Mouse (Mus musculus): ENCODE measurements around the gene Clock. TPM values are rescaled to one million over a fixed set of nuclear protein-coding genes. Genes with fewer than 3 reads are reported as not detected.

The Clock gene
- 23.3 and 24.2 TPM in 2 replicates for polyA plus RNA-seq (2014; fragmentation: Nextera tagmentation; extraction: Ambion mirVana)

DNA sequence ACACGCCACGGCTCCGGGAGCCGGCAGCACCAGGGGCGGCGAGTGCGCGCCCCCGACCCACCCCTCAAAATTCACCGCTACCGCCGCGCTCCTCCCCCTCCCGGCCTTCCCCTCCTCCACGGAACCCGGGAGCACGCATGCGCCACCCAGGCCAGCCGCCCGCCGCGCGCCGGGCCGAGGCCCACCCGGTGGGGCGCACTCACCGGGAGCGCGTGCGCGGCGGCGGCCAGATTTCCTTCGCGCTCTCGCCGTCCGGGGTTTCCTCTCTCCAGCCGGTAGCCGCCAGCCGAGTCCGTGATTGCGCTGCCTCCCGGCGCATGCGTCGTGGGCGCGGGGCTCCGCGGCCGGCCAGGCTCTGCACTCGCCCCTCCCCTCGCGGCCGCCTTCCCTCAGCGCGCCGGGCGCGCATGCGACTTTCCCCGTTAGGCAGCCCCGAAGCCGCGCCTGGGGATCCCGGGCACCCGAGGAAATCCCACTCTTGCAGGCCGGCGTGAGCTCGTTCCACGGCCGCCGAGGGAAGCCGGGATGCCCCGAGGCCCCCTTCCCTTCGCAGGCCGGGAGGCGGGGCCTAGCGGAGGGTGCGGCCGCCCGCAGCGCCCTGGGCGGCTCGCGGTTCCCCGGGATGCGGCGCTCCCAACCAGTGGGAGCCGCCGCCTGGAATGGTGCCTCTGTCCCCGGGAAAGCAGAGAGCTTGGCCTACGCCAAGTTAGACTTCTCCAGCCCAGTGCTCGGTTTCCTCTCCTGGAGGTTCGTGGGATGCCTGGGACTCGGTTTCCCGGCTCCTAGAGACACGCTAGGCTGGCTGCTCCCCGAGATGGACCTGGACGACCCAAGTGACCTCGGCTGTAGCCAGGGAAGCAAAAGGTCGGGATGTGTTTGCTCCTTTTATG, at the start of gene Clock:
TSS of gene Clock (minus strand) at position 341 of the 890 bp plus-strand sequence.
- Histone ChIP-seq H3K27me3 (ENCODE audit: control insufficient read depth, insufficient read depth, low read length) (no peaks in the 10 kb centered on the region), H3K4me1 (ENCODE audit: control insufficient read depth, insufficient read depth, low read length) (peaks cover 10% of the 10 kb centered on the region), H3K4me2 (ENCODE audit: low read depth, low read length) (peak within 1 kb of the TSS; percentile 94), H3K9ac (replicated peaks; ENCODE audit: low read depth, low read length) (peak within 1 kb of the TSS; percentile 91), H3K36me3 (ENCODE audit: control insufficient read depth, insufficient read depth, low read length) (no peaks in the 10 kb centered on the region), H3K27ac (ENCODE audit: low read depth, low read length) (peak within 1 kb of the TSS; percentile 98), H3K9me3 (ENCODE audit: control insufficient read depth, low read length) (no peaks in the 10 kb centered on the region), H3K4me3 (ENCODE audit: low read depth, low read length) (peak within 1 kb of the TSS; percentile 94)
- WGBS: under 1% methylated on average over 93 of the region's 104 CpGs
- ATAC-seq (ENCODE audit: low read depth): peak; percentile 92

DNA sequence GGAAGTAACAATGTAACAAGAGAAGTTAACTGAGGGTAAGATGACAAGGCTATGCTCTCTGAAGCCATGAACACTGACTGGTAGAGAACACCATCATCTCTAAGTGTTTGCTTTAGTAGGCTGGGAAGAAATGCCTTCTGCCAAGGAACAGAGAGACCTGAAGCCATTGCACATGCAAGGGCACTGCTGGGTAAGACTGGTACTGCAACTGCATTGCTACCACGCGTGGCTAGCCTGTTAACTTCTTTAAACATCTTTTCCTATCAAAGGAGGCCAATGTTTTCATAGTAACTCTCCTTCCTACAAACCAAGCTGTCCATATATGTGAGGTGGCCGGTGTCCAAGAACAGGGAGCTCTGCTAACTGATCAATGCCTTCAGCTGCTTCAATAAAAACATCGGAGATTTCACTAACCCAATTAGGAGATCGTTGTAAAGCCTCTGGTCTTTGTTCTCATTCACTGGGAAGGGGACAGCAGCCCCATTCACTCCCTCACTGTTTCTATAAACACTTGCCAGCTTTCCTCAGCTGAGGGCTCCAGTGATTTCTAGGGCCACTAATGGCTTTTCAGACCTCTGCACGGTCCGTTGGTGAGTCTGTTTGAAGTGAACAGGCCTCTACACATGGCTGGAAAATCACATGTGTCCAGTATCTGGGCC, 47.5 kb upstream of the Clock start:
- H3K9me3 ChIP-seq (ENCODE audit: control insufficient read depth, low read length): no peaks in the 10 kb centered on the region
- no peak overlapping the region for H3K27ac ChIP-seq (ENCODE audit: low read depth, low read length)
- H3K9ac ChIP-seq (replicated peaks; ENCODE audit: low read depth, low read length): no peak overlapping the region
- H3K4me1 ChIP-seq (ENCODE audit: control insufficient read depth, insufficient read depth, low read length): no peaks in the 10 kb centered on the region
- H3K36me3 ChIP-seq (ENCODE audit: control insufficient read depth, insufficient read depth, low read length): no peaks in the 10 kb centered on the region
- ATAC-seq (ENCODE audit: low read depth): no peak
- WGBS: 23% methylated on average over 7 of the region's 7 CpGs
- H3K4me3 ChIP-seq (ENCODE audit: low read depth, low read length): no peak overlapping the region
- H3K4me2 ChIP-seq (ENCODE audit: low read depth, low read length): no peak overlapping the region
- no peaks in the 10 kb centered on the region for H3K27me3 ChIP-seq (ENCODE audit: control insufficient read depth, insufficient read depth, low read length)

DNA sequence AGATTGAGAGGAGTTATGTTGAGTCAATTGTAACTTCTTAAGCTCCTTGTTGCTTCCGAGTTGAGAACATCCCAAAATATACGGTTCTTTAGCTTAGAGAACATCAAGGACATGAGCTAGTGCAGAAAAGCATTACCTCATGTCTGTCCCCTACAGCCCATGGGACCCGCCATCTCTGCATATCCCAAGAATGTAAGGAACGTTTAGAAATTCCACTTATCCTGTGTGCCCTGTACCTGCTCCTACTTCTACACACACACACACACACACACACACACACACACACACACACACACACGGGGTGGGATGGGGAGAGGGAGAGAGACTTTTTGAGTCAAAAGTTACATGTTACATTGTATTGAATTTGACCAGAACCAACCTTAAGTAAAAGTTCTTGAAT, 46.9 kb upstream of the Clock start:
- H3K9me3 ChIP-seq (ENCODE audit: control insufficient read depth, low read length): no peaks in the 10 kb centered on the region
- no peak overlapping the region for H3K27ac ChIP-seq (ENCODE audit: low read depth, low read length)
- no peaks in the 10 kb centered on the region for H3K36me3 ChIP-seq (ENCODE audit: control insufficient read depth, insufficient read depth, low read length)
- H3K4me1 ChIP-seq (ENCODE audit: control insufficient read depth, insufficient read depth, low read length): no peaks in the 10 kb centered on the region
- no peak for ATAC-seq (ENCODE audit: low read depth)
- H3K4me2 ChIP-seq (ENCODE audit: low read depth, low read length): no peak overlapping the region
- no peak overlapping the region for H3K4me3 ChIP-seq (ENCODE audit: low read depth, low read length)
- H3K9ac ChIP-seq (replicated peaks; ENCODE audit: low read depth, low read length): no peak overlapping the region
- H3K27me3 ChIP-seq (ENCODE audit: control insufficient read depth, insufficient read depth, low read length): no peaks in the 10 kb centered on the region
- WGBS: 88% methylated on average over 5 of the region's 5 CpGs

DNA sequence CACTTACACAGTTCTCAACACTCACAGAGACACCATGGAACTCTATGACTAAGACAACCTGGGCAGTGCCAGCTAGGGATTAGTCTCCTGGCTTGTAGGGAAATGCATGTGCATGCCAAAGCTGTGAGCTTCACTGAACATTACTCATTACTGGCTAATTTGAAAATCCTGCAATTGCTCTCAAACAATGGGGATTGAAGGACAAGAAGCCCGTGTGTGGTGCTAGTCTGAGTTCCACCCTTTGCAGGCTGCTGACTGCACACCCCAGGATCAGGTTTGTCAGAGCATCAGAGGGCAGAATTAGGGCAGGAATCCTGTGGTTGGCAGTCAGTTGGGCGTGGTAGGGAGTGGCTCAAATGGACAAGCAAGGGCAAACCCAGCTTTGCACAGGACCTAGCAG, 41.5 kb upstream of the Clock start:
- WGBS: 65% methylated on average over 2 of the region's 2 CpGs
- no peak for ATAC-seq (ENCODE audit: low read depth)

DNA sequence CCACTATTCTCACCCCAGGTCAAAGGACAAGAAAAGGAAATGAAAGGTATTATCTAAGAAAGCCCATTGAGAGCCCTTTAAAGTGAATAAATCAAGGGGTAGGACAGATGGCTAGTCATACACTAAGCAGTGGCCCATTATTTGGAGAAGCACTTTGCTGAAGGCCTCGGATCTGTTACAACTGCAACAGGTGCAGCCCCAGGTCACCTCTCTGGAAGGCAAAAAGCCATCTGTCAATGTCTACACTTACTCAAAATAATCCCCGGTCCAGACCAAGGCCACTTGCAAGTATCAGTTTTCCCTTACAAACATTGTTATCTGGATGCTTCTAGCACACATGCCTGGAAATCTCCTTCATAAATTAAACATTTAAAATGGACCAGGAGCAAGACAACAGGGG, 36.3 kb upstream of the Clock start:
- no peak overlapping the region for H3K4me2 ChIP-seq (ENCODE audit: low read depth, low read length)
- no peak overlapping the region for H3K4me3 ChIP-seq (ENCODE audit: low read depth, low read length)
- H3K9ac ChIP-seq (replicated peaks; ENCODE audit: low read depth, low read length): no peak overlapping the region
- WGBS: 58% methylated on average over 2 of the region's 2 CpGs
- H3K27ac ChIP-seq (ENCODE audit: low read depth, low read length): no peak overlapping the region
- no peak for ATAC-seq (ENCODE audit: low read depth)
- no peaks in the 10 kb centered on the region for H3K9me3 ChIP-seq (ENCODE audit: control insufficient read depth, low read length)
- H3K27me3 ChIP-seq (ENCODE audit: control insufficient read depth, insufficient read depth, low read length): no peaks in the 10 kb centered on the region
- H3K4me1 ChIP-seq (ENCODE audit: control insufficient read depth, insufficient read depth, low read length): no peaks in the 10 kb centered on the region
- H3K36me3 ChIP-seq (ENCODE audit: control insufficient read depth, insufficient read depth, low read length): no peaks in the 10 kb centered on the region

More for the DNA sequence above, 41.5 kb upstream of the Clock start:
- H3K27me3 ChIP-seq (ENCODE audit: control insufficient read depth, insufficient read depth, low read length): no peaks in the 10 kb centered on the region
- H3K36me3 ChIP-seq (ENCODE audit: control insufficient read depth, insufficient read depth, low read length): no peaks in the 10 kb centered on the region
- H3K9me3 ChIP-seq (ENCODE audit: control insufficient read depth, low read length): no peaks in the 10 kb centered on the region
- H3K27ac ChIP-seq (ENCODE audit: low read depth, low read length): no peak overlapping the region
- H3K9ac ChIP-seq (replicated peaks; ENCODE audit: low read depth, low read length): no peak overlapping the region
- no peaks in the 10 kb centered on the region for H3K4me1 ChIP-seq (ENCODE audit: control insufficient read depth, insufficient read depth, low read length)
- no peak overlapping the region for H3K4me3 ChIP-seq (ENCODE audit: low read depth, low read length)
- H3K4me2 ChIP-seq (ENCODE audit: low read depth, low read length): no peak overlapping the region

DNA sequence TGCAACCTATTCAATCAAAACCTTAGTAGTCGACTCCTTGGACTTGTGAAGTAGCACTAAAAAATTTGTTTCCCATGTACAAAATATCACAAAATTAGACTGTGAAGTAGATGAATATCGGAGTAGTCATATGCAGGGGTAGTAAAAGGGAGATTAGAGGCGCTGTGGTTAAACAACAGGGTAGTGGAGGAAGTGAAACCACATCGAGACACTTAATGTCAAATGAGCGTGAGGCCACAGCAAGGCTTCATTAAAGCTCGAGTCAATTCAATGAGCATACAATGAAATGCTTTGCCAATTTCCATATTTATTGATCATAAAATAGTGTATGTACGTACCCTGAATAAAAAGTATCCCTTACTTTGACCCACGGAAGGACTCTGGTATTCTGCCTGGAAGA, 32.5 kb upstream of the Clock start:
- H3K27ac ChIP-seq (ENCODE audit: low read depth, low read length): no peak overlapping the region
- no peak for ATAC-seq (ENCODE audit: low read depth)
- WGBS: 76% methylated on average over 8 of the region's 8 CpGs
- H3K4me3 ChIP-seq (ENCODE audit: low read depth, low read length): no peak overlapping the region
- H3K9ac ChIP-seq (replicated peaks; ENCODE audit: low read depth, low read length): no peak overlapping the region
- H3K36me3 ChIP-seq (ENCODE audit: control insufficient read depth, insufficient read depth, low read length): no peaks in the 10 kb centered on the region
- H3K27me3 ChIP-seq (ENCODE audit: control insufficient read depth, insufficient read depth, low read length): no peaks in the 10 kb centered on the region
- no peaks in the 10 kb centered on the region for H3K4me1 ChIP-seq (ENCODE audit: control insufficient read depth, insufficient read depth, low read length)
- H3K4me2 ChIP-seq (ENCODE audit: low read depth, low read length): no peak overlapping the region
- no peaks in the 10 kb centered on the region for H3K9me3 ChIP-seq (ENCODE audit: control insufficient read depth, low read length)

DNA sequence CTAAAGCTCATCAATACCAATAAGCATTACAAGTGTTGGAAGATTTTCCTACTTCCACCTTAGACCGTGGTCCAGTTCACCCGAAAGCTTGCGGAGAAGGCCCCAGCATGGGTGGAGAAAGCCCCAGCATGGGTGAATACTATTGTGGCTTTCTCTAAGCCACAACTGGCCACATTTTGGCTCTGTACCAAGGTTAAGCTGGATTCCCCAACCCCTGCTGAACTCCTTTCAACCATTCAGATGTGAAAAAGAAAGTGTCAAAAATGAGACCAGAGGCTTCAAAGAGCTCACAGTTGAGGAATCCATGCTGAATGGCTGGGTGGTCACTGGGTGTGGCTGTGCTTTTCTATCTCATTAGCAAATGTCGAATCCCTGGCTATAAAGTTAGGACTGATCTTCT, 29.2 kb upstream of the Clock start:
- H3K4me1 ChIP-seq (ENCODE audit: control insufficient read depth, insufficient read depth, low read length): no peaks in the 10 kb centered on the region
- no peaks in the 10 kb centered on the region for H3K27me3 ChIP-seq (ENCODE audit: control insufficient read depth, insufficient read depth, low read length)
- no peak for ATAC-seq (ENCODE audit: low read depth)
- no peak overlapping the region for H3K4me2 ChIP-seq (ENCODE audit: low read depth, low read length)
- H3K36me3 ChIP-seq (ENCODE audit: control insufficient read depth, insufficient read depth, low read length): no peaks in the 10 kb centered on the region
- no peak overlapping the region for H3K27ac ChIP-seq (ENCODE audit: low read depth, low read length)
- H3K4me3 ChIP-seq (ENCODE audit: low read depth, low read length): no peak overlapping the region
- 81% methylated on average over 4 of the region's 4 CpGs for WGBS
- no peaks in the 10 kb centered on the region for H3K9me3 ChIP-seq (ENCODE audit: control insufficient read depth, low read length)
- no peak overlapping the region for H3K9ac ChIP-seq (replicated peaks; ENCODE audit: low read depth, low read length)

DNA sequence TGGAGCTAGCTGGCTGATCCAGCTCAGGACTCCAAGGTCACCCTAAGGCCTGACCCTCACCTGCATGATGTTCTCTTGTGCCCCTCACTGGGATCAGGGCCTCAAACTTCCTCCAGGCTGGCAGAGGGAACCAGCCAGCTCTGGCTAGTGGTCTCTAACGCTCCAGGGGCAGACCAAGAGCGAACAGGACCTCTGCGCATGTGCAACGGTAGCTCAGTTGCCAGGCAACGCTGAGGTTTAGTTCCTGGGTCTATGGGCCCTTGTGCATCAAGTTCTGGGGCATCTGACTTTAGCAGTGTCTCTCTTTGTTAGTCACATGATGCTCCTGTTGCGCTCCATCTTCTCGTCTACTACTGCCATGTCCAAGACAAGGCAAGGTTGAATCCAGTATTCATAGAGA, 26.4 kb upstream of the Clock start, which contains the start of gene Pdcl2:
TSS of gene Pdcl2 (minus strand) at position 204 of the 400 bp plus-strand sequence.
- no peaks in the 10 kb centered on the region for H3K36me3 ChIP-seq (ENCODE audit: control insufficient read depth, insufficient read depth, low read length)
- H3K27ac ChIP-seq (ENCODE audit: low read depth, low read length): no peak within 1 kb of the TSS
- no peak within 1 kb of the TSS for H3K4me2 ChIP-seq (ENCODE audit: low read depth, low read length)
- no peaks in the 10 kb centered on the region for H3K4me1 ChIP-seq (ENCODE audit: control insufficient read depth, insufficient read depth, low read length)
- H3K9ac ChIP-seq (replicated peaks; ENCODE audit: low read depth, low read length): no peak within 1 kb of the TSS
- no peak within 1 kb of the TSS for H3K4me3 ChIP-seq (ENCODE audit: low read depth, low read length)
- 88% methylated on average over 7 of the region's 7 CpGs for WGBS
- no peak for ATAC-seq (ENCODE audit: low read depth)
- H3K27me3 ChIP-seq (ENCODE audit: control insufficient read depth, insufficient read depth, low read length): no peaks in the 10 kb centered on the region
- H3K9me3 ChIP-seq (ENCODE audit: control insufficient read depth, low read length): no peaks in the 10 kb centered on the region

DNA sequence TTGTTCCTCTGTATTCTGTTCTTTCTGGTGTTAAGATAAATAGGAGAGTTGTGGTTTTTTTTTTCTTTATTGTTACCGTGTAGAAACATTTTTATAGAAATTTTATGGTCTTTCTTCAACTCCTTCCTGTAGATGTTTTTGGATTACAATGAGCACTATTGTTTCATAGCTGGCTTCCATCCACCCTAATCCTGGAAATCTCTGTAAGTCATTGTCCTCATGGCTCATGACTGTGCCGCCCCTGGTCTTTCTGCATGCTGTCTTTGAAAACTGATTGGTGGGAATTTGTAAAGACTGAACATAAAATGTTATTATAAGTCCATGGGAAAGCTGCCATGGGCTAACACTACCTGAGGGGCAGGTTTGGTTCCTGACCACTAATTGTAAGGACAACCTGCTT, 22.7 kb upstream of the Clock start:
- Histone ChIP-seq H3K27me3 (ENCODE audit: control insufficient read depth, insufficient read depth, low read length) (no peaks in the 10 kb centered on the region), H3K27ac (ENCODE audit: low read depth, low read length) (no peak overlapping the region), H3K4me2 (ENCODE audit: low read depth, low read length) (no peak overlapping the region), H3K4me1 (ENCODE audit: control insufficient read depth, insufficient read depth, low read length) (no peaks in the 10 kb centered on the region), H3K9me3 (ENCODE audit: control insufficient read depth, low read length) (no peaks in the 10 kb centered on the region), H3K4me3 (ENCODE audit: low read depth, low read length) (no peak overlapping the region), H3K9ac (replicated peaks; ENCODE audit: low read depth, low read length) (no peak overlapping the region), H3K36me3 (ENCODE audit: control insufficient read depth, insufficient read depth, low read length) (no peaks in the 10 kb centered on the region)
- 65% methylated on average over 2 of the region's 2 CpGs for WGBS
- no peak for ATAC-seq (ENCODE audit: low read depth)

All from neural tube, embryonic 14.5 days (tissue).